Mouse (Mus musculus) kidney, embryonic 16.5 days (tissue): Measurements from ENCODE around the gene Sycp2l. TPM values are rescaled to one million over a fixed set of nuclear protein-coding genes. Genes with fewer than 3 reads are reported as not detected.

Experiments used
- ATAC-seq: fragments of 200-750 bp; cut with Nextera tagmentation; 2 replicates; pipeline ENCODE4 v1.8.0; 2017; ENCODE audit warnings: moderate TSS enrichment; ENCODE audit not compliant: low FRiP score, low TSS enrichment
- H3K27ac ChIP-seq: fragments of 300-500 bp; sonication (generic); 2 replicates; pipeline ENCODE4 v1.5.1; 2014; ENCODE audit warnings: low read length
- H3K27me3 ChIP-seq: fragments of 300-500 bp; sonication (generic); 2 replicates; pipeline ENCODE4 v1.6.1; 2014; ENCODE audit warnings: low read length, control low read depth, mixed read lengths; ENCODE audit not compliant: insufficient read depth
- H3K36me3 ChIP-seq: fragments of 300-500 bp; sonication (generic); 2 replicates; pipeline ENCODE4 v1.6.1; 2014; ENCODE audit warnings: low read length, control low read depth, mixed read lengths; ENCODE audit not compliant: insufficient read depth
- H3K4me1 ChIP-seq: fragments of 300-500 bp; sonication (generic); 2 replicates; pipeline ENCODE4 v1.6.1; 2014; ENCODE audit warnings: low read length, control low read depth, mixed read lengths; ENCODE audit not compliant: insufficient read depth
- H3K4me2 ChIP-seq: fragments of 300-500 bp; sonication (generic); replicated peaks from 2 replicates; pipeline ENCODE4 v1.6.1; 2014; ENCODE audit warnings: low read depth, low read length
- H3K4me3 ChIP-seq: fragments of 300-500 bp; sonication (generic); 2 replicates; pipeline ENCODE4 v1.5.1; 2014; ENCODE audit warnings: mild to moderate bottlenecking, low read length
- H3K9ac ChIP-seq: fragments of 300-500 bp; sonication (generic); replicated peaks from 2 replicates; pipeline ENCODE4 v1.6.1; 2014; ENCODE audit warnings: low read length
- H3K9me3 ChIP-seq: fragments of 300-500 bp; sonication (generic); 2 replicates; pipeline ENCODE4 v1.6.1; 2016; ENCODE audit warnings: low read length, control low read depth
- WGBS: fragments of 180-500 bp; shearing (Covaris S2); extraction: QIAGEN DNeasy Blood & Tissue Kit; methylation state at CpG from one replicate; pipeline ENCODE4 v1.1.7; 2014; 5-methylcytosine and 5-hydroxymethylcytosine counted together
- polyA plus RNA-seq: library from polyadenylated mRNA; unstranded; fragments of >200 nt; fragmentation: Nextera tagmentation; extraction: Ambion mirVana; gene quantifications from 2 replicates; pipeline ENCODE4 v1.2.1, GENCODE M21; 2015

The Sycp2l gene
- polyA plus RNA-seq, 1 experiment from 2014 or later: not detected

- Histone ChIP-seq H3K36me3 (no peaks in the 10 kb centered on the region), H3K4me2 (no peak overlapping the region), H3K4me3 (no peak overlapping the region), H3K27ac (no peak overlapping the region), H3K4me1 (peaks cover 6% of the 10 kb centered on the region; the same call in 1 of the 2 replicates), H3K27me3 (no peaks in the 10 kb centered on the region), H3K9ac (no peak overlapping the region), H3K9me3 (peaks cover 8% of the 10 kb centered on the region)
- ATAC-seq: no peak
- 77% methylated on average over 3 of the region's 3 CpGs for WGBS
Observed at GRCm38 (mm10) chr13:41216236-41216635, 102.1 kb downstream of the Sycp2l start.

GRCm38 (mm10) chr13:41219056-41219455, 104.9 kb downstream of the Sycp2l start:
- 0 out of 2 replicates have a peak, but pooled peaks cover 4% of the 10 kb centered on the region for H3K4me1 ChIP-seq
- 16% methylated on average over 1 of the region's 1 CpGs for WGBS
- no peak overlapping the region for H3K27ac ChIP-seq
- no peaks in the 10 kb centered on the region for H3K27me3 ChIP-seq
- peak overlapping the region; percentile 75; the same call in 1 of the 2 replicates for H3K4me2 ChIP-seq
- no peaks in the 10 kb centered on the region for H3K36me3 ChIP-seq
- H3K4me3 ChIP-seq: 0 out of 2 replicates have a peak overlapping the region, but pooled peaks have one; percentile 62
- no peak for ATAC-seq
- H3K9me3 ChIP-seq: peaks cover 26% of the 10 kb centered on the region
- H3K9ac ChIP-seq: no peak overlapping the region

- WGBS: 2% methylated on average over 38 of the region's 39 CpGs
- H3K36me3 ChIP-seq: no peaks in the 10 kb centered on the region
- peak overlapping the region; percentile 62 for H3K4me3 ChIP-seq
- H3K9me3 ChIP-seq: peaks cover 27% of the 10 kb centered on the region
- no peaks in the 10 kb centered on the region for H3K27me3 ChIP-seq
- H3K4me1 ChIP-seq: 0 out of 2 replicates have a peak, but pooled peaks cover 4% of the 10 kb centered on the region
- ATAC-seq: peak; percentile 62
- H3K9ac ChIP-seq: peak overlapping the region; percentile 65
- no peak overlapping the region for H3K27ac ChIP-seq
- peak overlapping the region; percentile 75 for H3K4me2 ChIP-seq
Observed at GRCm38 (mm10) chr13:41219687-41220303, 105.7 kb downstream of the Sycp2l start.

- Histone ChIP-seq H3K4me2 (peak within 1 kb of the TSS; percentile 75), H3K27me3 (no peaks in the 10 kb centered on the region), H3K4me1 (0 out of 2 replicates have a peak, but pooled peaks cover 4% of the 10 kb centered on the region), H3K27ac (no peak within 1 kb of the TSS), H3K4me3 (peak within 1 kb of the TSS; percentile 62), H3K36me3 (no peaks in the 10 kb centered on the region), H3K9ac (peak within 1 kb of the TSS; percentile 65), H3K9me3 (peaks cover 27% of the 10 kb centered on the region)
- peak; percentile 93 for ATAC-seq
- WGBS: 3% methylated on average over 48 of the region's 77 CpGs
Observed at GRCm38 (mm10) chr13:41220304-41220834, 106.3 kb downstream of the Sycp2l start, which contains the start of gene Elovl2. Gene Elovl2, minus strand, starts transcription at chr13:41220405.

Other genes starting within 250 kb of the Sycp2l start
- gene Pak1ip1, start 113.3 kb upstream of the Sycp2l start, polyA plus RNA-seq: 68.5 and 69.2 TPM in 2 replicates
- gene Tmem14c, start 98.0 kb upstream of the Sycp2l start, polyA plus RNA-seq: 216 and 224 TPM in 2 replicates
- gene Mak, start 34.6 kb upstream of the Sycp2l start, polyA plus RNA-seq: 0.46 and 0.70 TPM in 2 replicates
- not detected in 2 replicates for gene Gcm2, start 3.3 kb upstream of the Sycp2l start, polyA plus RNA-seq
- 23.3 and 23.7 TPM in 2 replicates for gene Elovl2, start 106.1 kb downstream of the Sycp2l start, polyA plus RNA-seq
- gene Smim13, start 135.5 kb downstream of the Sycp2l start, polyA plus RNA-seq: 10.0 and 10.8 TPM in 2 replicates
- gene Gm17364, start 159.7 kb downstream of the Sycp2l start, polyA plus RNA-seq: not detected in 2 replicates